Mouse (Mus musculus) natural killer cell, adult 2 months (primary cell): ENCODE measurements at regions not wholly inside any gene's neighbourhood (a gene's known extent, or its start where the extent isn't known, plus 50 kb on each side); places are given as distances from the start of the nearest gene placed in this dataset.

ENCODE experiments used
- DNase-seq, 2 experiments: peaks; one replicate each; pipeline ENCODE4 v3.0.0; 2022; ENCODE audit warnings: low spot score in 2 of 2

DNA sequence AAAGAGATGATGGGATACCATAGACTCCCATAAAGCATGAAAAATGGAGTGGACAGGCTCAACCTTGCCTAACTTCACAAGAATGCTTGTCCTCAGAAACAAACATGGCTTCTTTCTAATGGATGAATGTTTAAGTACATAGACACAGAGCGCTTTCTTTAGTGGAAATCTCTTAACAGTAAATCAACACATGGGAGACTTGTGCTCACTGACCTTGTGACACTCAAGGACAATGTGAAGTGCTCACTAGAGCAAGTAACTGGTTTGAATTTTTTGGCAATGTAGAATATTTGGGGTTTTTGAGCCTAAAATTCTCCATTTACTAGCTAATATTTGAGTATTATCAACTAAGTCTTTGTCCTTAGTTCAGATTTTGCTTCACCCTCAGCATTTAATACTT lies 88.0 kb downstream of the Tent5c start:
- DNase-seq, result no peak

DNA sequence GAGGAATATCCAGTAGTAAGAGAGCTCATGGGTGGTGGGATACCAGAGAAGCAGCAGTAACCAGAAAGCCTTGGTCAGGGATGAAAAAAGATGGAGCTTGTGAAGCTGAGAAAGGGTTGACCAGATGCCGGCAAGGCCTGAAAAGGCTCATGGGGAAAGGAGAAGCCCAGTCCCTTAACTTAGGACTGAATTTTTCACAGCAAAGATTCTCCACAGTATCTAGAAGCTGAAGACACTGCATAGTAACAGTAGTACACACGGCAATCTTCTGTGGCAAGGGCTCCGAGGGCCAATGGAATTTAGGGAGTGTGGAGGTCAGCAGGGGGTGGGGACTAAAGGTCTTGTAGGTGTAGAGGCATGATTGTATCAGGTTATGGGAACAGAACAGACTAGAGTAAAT lies 91.6 kb downstream of the Tent5c start:
- no peak for DNase-seq

DNA sequence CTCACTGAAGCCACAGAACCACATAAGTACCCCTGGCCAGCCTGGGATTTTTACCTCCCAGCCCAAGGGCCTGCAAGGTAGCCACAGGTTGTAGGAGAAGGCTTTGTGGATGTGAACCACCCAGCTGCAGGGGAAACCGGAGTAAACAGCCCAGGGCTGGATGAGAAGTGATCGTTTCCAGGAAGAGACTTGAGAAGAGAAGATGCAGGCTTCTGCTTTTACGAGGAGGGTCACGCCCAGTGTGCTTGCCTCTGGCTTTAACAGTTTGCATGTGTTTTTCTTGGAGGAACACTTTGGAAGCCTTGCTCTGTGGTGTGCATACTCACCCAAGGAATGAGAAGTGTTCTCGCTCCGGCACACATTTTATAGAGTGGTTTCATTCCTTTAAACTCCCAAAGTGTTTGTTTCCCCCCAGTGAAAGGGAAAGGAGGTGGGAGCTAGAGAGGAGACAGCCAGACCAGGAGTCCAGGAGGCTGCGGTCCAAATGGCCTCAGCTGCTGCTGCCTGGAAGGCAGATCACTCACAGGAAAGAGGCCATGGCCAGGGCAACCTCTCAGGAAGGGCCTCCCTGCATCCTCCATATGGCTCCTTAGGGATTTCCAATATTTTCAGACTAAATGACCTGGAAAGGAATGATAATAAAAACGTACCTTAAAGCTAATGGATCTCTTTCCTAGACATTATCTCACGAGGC lies 94.1 kb downstream of the Tent5c start:
- DNase-seq, result no peak

DNA sequence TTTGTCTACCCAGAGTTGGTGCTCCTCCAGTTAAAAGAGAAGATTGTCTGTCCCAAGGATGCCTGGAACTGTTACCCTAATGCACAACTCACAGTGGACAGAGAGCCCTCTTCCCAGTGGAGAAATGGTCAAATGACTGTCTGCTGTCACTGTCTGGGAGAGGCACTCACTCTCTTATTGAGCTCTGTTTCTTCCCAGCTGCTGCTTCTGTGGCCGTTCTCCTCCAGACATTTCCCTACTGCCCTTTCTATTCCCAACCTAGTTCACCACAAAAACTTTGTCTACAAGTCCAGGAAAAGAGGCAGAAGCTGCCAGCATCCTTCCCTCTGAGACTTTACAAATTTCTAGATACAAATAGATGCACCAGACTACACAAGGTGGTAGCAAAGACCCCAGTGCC lies 95.2 kb downstream of the Tent5c start:
- no peak for DNase-seq

DNA sequence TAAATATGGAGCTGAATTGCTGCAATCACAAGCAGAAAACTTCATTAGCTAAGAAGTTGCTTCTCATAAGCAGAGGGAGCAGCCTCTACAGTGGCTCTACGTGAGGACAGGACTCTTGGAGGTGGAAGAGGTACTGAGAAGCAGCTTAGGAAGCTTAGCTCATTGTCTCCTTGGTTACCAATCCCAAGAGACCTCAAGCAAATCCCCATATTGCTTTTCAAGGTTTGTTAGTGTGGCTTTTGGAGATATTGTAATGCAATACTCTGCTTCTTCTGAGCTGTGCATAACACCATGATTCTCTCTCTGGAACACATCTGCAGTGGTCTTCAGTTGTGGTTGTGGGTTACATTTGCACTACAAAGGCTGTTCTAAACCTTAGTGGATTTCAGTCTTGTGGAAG lies 106.9 kb downstream of the Tent5c start:
- DNase-seq, result no peak

DNA sequence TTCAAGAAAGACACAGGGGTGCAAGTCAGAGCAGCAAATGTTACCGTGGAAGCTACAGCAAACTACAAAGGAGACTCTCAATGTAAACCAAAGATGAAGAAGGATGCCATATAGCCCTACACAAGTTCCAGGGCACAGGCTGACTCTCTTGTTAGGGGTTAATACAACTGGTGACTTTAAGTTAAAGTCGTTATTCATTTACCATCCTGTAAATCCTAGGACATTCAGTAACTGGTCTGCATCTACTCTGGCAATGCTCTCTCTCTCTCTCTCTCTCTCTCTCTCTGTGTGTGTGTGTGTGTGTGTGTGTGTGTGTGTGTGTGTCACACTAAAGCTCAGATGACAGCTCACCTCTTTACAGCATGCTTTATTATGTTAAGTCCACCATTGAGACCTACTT lies 107.8 kb downstream of the Tent5c start:
- DNase-seq, result no peak

DNA sequence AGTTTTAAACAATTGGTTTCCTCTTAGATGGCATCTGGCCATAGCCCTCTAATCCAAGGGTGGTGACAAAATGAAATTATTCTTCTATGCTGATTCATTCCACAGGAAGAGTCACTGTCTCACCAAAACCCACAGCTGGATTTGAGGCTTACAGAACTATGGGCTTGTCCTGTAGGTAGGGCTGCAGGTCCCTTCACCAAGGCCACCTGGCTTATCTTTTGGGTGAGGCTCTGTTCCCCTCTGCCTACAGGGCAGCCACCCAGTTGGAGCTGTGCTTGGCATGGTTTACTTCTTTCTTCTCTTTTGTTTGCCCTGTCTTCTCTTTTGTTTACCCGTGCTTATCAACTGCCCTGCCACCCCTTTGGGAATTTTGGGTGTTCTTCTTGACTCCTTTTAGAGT lies 113.0 kb downstream of the Tent5c start:
- no peak for DNase-seq

DNA sequence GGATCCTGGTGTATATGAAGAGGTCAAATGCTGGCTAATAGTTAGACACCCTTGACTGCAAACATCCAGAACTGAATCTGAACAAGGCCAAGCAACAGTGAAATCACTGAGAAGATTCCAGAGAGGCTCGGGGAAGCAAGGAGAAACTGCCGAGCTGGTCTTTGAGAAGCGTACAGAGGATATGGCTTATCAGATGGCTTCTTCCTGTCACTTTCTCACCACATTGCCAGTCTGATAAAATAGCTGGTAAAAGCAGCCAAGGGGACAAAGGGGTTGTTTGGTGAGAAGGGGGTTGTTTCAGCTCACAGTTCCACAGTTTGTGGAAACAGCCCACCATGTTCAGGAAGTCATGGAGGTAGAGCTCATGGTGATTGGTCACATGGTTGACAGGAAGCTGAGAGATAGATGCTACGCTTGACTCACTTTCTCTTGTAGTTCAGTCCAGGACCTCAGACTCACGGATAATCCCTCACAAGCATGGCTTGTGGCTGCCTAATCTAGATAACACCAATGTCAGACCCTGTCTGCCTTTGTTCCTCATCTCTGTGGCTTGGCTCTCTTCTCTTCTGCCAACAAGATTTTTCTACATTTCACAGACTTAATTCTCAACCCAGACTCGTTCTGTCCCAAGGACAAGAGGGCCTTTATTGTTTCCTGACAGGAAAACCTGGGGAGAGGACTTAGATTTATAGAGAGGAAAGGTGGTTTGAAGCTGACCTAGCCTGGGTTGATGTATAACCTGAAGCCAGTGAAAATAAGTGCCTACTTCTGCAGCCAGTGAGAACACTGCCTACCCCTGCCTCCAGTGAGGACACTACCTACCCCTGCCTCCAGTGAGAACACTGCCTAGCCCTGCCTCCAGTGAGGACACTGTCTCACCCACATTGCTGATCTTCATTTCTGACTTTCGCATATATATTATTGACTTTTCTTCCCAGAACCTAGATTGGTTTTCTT lies 122.0 kb downstream of the Tent5c start:
- no peak for DNase-seq

DNA sequence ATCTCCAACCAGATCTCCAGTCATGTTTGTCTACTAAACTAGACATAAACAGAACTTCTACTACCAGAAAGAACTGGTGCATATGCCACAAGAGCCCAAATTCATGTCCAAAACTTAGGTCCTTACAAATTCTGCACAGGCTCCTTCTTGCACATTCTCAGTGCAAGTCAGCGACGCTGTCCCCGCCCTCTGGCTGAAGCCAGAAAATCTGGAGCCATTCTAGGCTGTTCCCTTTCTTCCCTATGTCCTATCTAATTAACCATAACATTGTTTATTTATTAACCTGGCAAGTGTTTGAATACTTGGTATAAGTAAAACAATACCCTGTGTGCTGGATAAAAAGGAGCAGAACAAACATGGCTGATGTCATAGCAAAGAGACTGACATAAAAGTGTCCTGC lies 122.7 kb downstream of the Tent5c start:
- DNase-seq, result no peak

DNA sequence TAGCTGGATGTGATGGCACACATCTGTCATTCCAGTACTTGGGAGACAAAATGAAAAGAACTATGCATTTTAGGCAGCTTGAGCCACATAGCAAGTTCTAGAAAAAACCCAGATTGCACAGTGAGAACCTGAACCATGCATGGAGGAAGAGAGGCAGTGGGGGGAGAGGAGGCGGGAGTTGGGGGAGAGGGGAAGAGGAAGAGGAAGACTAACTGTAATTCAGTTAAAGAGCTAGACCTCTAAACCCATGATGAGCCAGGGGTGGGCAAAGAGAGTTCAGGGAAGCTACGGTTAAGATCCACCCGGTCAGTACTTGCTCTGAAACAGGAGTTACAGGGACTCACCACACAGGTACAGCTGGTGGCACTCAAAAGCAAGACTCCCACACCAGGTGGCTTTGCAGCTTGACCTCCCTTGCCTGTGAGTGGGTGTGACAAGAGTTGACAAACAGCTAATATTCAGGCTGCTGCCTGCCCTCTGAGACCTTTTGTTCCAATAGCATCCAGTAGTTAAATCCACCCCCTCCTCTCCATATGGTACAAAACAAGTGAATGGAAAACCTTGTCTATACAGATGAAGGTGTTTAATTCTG lies 123.7 kb downstream of the Tent5c start:
- DNase-seq, result no peak

DNA sequence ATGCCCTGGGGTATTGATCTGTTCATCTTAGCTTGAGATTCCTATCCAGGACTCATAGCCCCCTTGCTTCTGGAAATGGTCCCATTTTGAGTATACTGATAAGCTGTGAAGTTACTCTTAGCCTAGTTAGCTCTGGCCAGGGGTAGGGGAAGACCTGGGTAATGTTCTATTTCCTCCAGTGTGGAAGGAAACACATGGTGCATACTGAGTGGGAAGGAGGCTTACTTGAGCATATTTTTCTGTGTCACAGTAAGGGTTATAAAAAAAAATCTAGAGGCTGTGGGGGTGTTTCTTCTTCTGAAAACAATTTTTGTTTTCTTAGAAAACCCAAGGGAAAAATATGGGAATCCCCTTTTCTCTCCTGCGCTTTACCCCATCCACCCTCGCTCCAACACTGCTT lies 124.4 kb downstream of the Tent5c start:
- DNase-seq, result no peak

DNA sequence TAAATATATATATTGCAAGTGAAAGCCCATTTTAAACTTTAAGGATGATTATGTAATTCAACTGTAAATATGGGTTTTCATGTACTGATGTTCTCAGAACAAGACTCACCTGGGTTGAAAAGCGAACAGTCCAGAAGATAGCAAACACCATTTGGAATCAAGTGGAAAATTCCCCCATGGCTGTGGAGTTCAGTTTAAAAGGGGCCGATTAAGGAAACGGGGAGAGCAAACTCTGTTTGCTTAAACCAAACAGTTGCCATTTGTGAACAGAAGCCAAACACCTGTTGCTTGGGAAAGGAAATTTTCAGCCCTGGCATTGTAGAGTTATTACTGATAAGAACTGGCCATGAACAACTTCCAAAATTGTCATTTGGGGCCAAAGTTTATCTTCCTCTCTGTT lies 126.1 kb downstream of the Tent5c start:
- DNase-seq, result no peak

DNA sequence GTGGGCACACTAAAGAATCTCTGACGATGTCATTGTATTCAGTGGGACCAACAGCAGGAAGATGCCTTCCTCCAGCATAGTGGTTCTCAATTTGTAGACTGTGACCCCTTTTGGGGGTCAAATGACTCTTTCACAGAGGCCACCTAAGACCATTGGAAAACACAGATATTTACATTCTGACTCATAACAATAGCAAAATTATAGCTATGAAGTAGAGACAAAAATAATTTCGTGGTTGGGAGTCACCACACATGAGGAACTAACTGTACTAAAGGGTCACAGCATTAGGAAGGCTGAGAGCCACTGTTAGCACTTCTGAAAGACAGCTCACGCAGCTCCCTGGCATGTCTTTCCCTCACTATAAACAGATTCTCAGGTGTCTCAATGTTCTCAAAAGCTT lies 129.1 kb downstream of the Tent5c start:
- no peak for DNase-seq

DNA sequence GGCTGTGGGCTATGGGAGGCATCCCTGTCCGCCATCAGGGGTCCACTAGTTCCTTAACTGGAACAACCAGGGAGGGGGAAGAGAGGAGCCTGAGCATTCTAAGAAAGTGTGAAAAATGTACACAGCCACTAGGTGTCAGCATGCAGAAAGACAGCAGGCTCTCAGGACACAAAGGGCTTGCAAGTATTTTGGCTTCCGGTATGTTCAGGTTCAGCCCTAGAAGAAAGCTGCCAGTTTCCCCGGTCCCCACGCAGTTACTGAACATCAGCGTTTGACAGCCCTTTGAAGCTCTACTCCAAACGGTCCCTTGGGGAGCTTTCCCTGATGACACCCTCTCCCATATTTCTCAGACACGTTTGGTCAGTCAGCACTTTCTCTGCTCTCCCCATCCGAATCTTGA lies 130.1 kb downstream of the Tent5c start:
- DNase-seq, result peak; percentile 25 to 36

DNA sequence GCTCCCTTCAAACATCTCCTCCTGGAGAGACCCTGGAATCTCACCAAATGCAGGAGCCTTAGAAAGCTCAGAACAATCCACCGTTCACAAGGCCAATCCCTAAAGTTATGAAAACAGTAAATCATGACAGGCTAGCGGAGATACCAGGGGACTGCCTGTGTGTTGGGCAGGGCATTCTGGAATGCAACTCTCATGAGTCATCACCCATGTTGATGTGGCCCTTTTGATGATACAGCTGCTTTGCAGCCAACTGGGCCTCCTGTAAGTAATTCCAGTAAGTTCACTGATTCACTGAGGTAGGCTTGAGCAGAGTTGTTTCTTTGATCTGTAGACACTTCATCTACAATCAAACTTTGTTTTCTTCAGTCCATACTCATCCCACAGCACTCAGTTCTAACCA lies 155.6 kb downstream of the Tent5c start:
- no peak for DNase-seq

DNA sequence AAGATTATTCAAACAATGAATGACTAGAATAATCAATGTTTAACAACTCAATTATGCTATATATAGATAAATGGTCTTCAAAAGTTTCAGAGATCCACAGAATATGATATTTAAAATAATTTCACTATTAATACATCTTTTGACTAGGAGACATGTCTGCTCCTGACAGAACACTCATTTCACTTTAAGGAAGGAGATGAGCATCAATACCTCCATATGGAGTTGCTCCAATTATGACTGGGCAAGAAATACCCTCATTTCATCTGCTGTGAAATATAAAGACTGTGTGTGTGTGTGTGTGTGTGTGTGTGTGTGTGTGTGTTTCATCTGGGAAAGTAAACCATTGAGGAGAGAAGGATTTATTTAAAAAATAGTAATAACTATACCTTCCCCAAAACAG lies 156.2 kb upstream of the Wdr3 start:
- no peak for DNase-seq

DNA sequence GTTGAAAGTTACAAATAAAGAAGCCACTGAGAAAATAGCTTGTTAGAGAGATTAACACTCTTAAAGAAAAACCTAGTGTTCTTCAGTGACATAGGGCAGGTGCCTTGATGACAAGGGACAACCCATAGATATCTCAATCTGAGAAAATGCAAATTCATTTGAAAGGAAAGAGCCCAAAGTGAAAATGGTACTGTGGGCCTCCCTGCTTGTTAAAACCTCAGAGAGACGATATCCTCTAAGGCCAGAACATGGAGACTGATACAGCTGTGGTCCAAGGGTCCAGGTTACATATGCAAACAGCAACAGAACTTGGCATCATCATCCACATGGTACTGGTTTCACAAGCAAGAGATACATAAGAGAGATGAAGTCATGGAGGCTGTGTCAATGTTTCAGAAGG lies 125.6 kb upstream of the Wdr3 start:
- DNase-seq, result no peak

DNA sequence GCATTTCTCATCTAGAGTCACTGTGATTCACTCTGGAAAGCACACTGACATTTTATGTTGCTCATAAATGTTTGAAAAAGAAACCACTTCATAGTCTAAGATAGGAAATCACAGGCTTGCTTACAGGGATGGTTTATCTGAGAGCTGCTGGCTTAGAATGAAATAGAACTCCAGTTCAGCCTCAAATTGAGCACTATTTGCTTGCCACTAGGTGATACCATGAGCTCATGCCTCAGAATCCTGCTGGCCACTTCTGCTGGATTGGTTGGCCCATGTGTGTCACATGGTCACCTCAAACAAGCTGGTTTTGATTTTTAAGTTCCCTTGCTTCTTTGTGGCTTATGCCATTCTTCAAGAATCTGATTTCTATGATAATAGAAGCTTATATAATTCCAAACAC lies 104.8 kb upstream of the Wdr3 start:
- DNase-seq, result no peak

DNA sequence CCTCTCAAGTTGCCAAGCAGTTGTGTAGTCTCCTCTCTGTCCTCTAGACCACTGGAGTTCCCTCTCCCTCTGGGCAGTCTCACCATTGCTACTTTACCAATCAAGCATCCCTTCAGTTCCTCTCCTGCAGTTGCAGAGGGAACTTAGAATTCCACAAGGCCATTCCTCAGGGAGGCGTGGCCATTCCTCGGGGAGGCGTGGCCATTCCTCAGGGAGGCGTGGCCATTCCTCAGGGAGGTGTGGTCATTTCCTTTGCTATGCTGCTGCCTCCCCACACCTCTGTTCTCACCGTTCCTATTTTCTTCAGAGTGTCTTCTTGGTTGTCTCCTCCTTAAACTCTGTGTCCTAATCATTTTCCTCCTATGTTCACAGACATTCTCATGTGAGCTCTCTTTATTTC lies 102.8 kb upstream of the Wdr3 start:
- DNase-seq, result no peak
